Mouse (Mus musculus) kidney, adult 2 months (tissue): ENCODE results near the gene Duxbl3. TPM values are rescaled to one million over a fixed set of nuclear protein-coding genes. Genes with fewer than 3 reads are reported as not detected.
"Not testable (repeated sequence)": the region's sequence is repeated elsewhere in the genome, so short reads cannot be mapped to it uniquely, and the experiment has no call there.

ENCODE experiments used
- DNase-seq: peaks from one replicate; pipeline ENCODE4 v3.0.0; 2021
- H3K27ac ChIP-seq: fragments of 200-500 bp; 2 replicates; pipeline ENCODE4 v1.5.1; 2012; ENCODE audit warnings: low read depth, low read length, control low read depth, inconsistent platforms; ENCODE audit not compliant: insufficient read depth
- H3K27me3 ChIP-seq: fragments of 200-500 bp; replicated peaks from 2 replicates; pipeline ENCODE4 v1.6.1; 2012; ENCODE audit warnings: mild to moderate bottlenecking, moderate library complexity, low read length, inconsistent platforms; ENCODE audit not compliant: control insufficient read depth, insufficient read depth
- H3K36me3 ChIP-seq: fragments of 200-500 bp; 2 replicates; pipeline ENCODE4 v1.6.1; 2012; ENCODE audit warnings: mild to moderate bottlenecking, moderate library complexity, low read length, inconsistent platforms; ENCODE audit not compliant: control insufficient read depth, insufficient read depth
- H3K4me1 ChIP-seq: fragments of 200-500 bp; 2 replicates; pipeline ENCODE4 v1.6.1; 2011; ENCODE audit warnings: low read length; ENCODE audit not compliant: control insufficient read depth, insufficient read depth
- H3K4me3 ChIP-seq: fragments of 200-500 bp; 2 replicates; pipeline ENCODE4 v1.5.1; 2011; ENCODE audit warnings: mild to moderate bottlenecking, low read depth, low read length, control low read depth; ENCODE audit not compliant: insufficient read depth
- CTCF ChIP-seq: fragments of 200-500 bp; conservative IDR thresholded peaks from 2 replicates; pipeline ENCODE4 v1.5.1; 2011; ENCODE audit warnings: low read depth, mild to moderate bottlenecking, control low read depth, low read length, moderate library complexity, mixed read lengths; ENCODE audit not compliant: insufficient read depth, insufficient read length
- POLR2A ChIP-seq: fragments of 200-500 bp; IDR thresholded peaks from one replicate; pipeline ENCODE4 v1.6.1; 2011; ENCODE audit warnings: low read depth, low read length, control low read depth
- WGBS: fragments of 180-500 bp; shearing (Covaris S2); methylation state at CpG from one replicate; pipeline ENCODE4 v1.1.7; 2018; 5-methylcytosine and 5-hydroxymethylcytosine counted together
- polyA plus RNA-seq: library from polyadenylated mRNA; depleted of rRNA; stranded (reverse); fragments of >200 nt; gene quantifications from 2 replicates; pipeline ENCODE4 v1.2.3, GENCODE M21; 2012; rRNA removed

The Duxbl3 gene
- polyA plus RNA-seq, result 0.08 TPM in 1 of 2 replicates, not detected in the other

DNA sequence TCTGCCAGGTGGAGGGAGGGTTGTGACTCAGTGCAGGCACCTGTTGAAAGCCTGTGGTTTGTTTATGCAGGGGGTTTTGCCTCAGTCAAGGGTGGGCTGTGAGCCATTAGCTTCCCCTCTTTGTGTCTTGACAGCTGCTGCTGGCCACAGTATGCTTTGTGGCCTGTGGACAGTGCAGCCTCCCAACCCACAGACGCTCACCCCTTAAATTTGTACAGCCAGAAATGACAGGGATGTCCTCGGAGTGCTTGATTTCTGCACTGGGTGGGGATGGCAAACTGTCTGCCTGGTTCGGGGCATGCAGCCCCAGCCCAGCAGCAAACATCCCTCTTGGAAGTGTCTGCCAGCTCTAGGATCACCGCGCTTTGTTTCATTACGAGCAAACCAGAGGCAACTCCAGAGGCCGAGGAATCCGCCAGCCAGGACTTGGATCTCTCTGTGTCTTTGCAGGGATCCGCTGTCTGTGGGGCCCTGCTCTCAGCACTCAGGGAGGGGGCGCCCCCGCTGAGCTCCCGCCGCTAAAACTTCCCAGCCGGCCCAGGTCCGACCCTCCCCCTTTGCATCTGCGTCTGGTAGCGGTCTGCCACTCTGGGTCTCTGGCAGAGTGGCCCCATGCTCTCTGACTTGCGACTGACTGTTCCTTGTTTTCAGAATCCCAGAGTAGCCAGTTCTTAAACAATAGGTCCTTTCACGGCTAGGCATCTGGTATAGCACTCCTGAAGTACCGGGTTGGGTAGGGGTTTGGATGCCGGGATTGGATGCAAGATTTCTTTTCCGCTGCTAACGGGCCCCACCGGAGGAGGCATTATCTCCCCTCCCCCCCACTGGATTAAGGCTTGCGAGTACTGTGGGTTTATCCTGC, at the start of gene Duxbl3:
Gene Duxbl3 (plus strand): TSS at position 207 of the 862 bp plus-strand sequence.
- H3K27ac ChIP-seq, H3K36me3 ChIP-seq, H3K27me3 ChIP-seq, H3K4me1 ChIP-seq, H3K4me3 ChIP-seq, DNase-seq: not testable (repeated sequence)
- no CpG with 5 or more reads among the region's 25 CpGs for WGBS

DNA sequence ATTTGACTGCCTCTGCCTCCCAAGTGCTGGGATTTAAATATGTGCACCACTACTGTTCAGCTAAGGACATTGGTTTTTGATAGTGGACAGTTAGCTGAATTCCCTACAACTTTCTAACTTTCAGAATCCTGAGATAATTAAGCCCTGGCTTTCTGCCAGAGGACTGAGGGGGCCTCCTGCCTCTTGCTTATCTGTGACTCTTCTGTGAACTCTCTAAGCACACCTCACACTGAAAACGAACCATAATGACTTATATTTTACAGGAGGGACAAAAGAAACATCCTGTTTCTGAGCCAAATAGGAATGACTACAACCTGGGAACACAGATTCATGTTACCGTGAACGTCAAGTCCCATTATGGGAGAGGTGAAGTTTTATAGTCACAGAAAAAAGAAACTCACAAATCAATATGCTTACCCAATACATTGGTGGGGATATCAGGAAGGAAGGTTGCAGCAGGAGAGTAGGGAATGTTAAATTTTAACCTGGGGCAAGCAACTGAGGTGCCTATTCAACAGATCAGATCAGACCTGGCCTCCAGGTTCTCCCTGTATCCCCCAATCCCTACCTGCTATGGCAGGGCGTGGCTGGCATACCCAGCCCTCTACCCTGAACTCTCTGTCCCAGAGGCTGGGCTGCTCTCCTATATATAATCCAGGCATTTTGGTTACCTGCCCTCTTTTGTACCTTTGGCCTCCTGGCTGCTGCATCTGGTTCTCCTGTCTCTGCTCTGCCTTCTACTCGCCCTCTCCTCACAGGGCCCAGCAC, 41.3 kb upstream of the Duxbl3 start:
- not testable (repeated sequence) for DNase-seq, H3K4me3 ChIP-seq, H3K36me3 ChIP-seq, H3K27ac ChIP-seq, H3K4me1 ChIP-seq, H3K27me3 ChIP-seq
- no CpG with 5 or more reads among the region's 5 CpGs for WGBS

DNA sequence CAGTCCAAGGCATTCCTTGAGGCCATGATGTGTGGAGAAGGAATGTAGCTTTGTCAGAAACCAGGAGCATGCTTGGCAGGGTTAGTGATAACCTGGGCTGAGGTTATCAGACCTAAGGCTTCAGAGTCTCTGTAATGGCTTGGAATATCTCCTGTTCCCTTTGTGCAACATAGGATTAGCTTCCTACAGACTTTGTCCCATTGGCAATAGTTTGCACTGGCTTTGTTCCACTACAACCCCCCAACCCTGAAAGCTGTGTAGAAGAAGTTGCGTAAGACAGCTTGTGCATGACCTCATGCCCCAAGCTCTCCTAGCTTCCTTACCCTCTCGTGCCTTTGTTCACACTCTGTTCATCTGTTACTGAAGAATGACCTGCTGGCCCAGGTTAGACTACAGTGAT, 20.6 kb upstream of the Duxbl3 start:
- not testable (repeated sequence) for DNase-seq, H3K4me1 ChIP-seq, H3K4me3 ChIP-seq, H3K27ac ChIP-seq, H3K36me3 ChIP-seq, H3K27me3 ChIP-seq
- WGBS, result no CpG with 5 or more reads among the region's 2 CpGs

DNA sequence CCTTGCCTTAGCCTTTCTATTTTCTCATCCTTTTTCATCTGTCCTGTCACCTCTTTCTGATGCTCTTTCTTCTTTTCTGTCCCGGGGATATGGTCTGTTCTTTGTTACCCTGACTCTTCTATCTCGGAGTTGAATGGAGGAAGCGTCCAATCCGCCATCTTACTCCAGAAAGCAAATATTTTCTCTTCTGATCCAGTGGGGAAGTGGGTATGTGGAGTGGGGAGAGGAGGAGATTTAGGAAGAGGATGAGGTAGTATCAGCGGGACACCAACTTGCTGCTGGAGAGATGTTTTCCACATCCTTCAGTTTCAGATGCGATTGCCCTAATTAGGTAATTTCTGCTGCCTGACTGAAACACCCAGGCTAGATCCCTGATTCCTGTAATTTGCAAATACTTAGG, 967 bp downstream of the Duxbl3 start:
- not testable (repeated sequence) for H3K4me3 ChIP-seq, H3K4me1 ChIP-seq, H3K27ac ChIP-seq, H3K27me3 ChIP-seq, H3K36me3 ChIP-seq, DNase-seq
- WGBS, result no CpG with 5 or more reads among the region's 6 CpGs

DNA sequence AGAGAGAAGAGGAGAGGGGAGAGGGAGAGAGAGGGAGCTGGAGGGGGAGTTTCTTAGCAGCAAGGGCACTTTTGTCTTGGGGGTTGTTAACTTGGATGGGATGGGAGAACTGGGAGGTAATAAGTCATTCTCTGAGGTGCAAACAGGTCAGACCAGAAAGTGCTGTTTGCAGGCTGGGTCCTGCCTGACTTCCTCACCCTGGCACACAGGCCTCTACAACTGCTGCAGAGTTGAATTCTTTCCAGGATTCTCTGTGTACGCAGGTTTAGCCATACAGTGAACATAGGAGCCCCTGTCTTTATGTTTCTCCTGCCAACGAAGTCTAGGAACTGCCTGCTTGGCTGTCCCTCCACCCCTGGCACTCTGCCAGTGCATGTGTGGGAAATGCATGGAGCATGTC, 29.0 kb downstream of the Duxbl3 start:
- H3K4me1 ChIP-seq, H3K4me3 ChIP-seq, H3K36me3 ChIP-seq, H3K27me3 ChIP-seq, H3K27ac ChIP-seq, DNase-seq: not testable (repeated sequence)
- WGBS, result no CpG with 5 or more reads among the region's 2 CpGs

DNA sequence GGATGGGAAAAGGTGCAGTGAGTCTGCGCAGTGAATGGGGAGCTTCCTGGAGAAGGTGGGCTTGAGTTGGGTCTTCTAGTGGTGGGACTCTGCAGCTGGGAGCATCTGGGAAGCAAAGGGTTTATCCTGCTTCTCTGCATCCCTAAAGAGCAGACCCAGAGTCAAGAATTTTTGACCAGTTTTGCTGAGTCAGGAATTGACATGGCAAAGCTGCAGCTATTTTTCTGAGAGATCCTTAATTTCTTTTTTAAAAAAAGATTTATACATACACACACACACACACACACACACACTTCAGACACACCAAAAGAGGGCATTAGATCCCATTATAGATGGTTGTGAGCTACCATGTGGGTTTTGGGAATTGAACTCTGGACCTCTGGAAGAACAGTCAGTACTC, 36.1 kb downstream of the Duxbl3 start:
- Histone ChIP-seq H3K4me1 (no peaks in the 10 kb centered on the region), H3K27ac (no peak overlapping the region), H3K4me3 (no peak overlapping the region), H3K27me3 (no peaks in the 10 kb centered on the region), H3K36me3 (no peaks in the 10 kb centered on the region)
- DNase-seq, result no peak
- WGBS, result 92% methylated on average over 1 of the region's 1 CpGs
- TF ChIP-seq POLR2A (no peak), CTCF (no peak)

DNA sequence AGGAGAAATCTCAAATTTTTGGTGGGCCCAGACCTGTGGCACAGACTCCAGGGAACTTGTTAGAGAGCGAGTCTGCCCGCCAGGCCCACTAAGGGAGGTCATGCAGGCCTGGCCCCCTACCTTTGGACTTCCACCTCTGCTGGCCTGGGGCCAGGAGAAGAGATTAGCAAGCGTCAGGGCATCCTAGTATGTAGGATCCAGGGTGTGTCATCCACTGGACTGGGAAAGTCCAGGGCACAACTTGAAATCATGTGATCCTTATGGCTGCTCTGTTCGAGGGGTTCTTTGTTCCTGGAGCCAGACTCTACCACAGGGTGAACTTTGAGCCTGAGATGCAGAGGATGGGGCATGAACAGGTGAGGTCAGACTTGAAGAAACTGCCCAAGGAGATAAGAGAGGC, 39.3 kb downstream of the Duxbl3 start:
- DNase-seq, result peak; percentile 26
- TF ChIP-seq POLR2A (no peak), CTCF (no peak)
- H3K4me3 ChIP-seq, result no peak overlapping the region
- no peak overlapping the region for H3K27ac ChIP-seq
- WGBS, result 52% methylated on average over 4 of the region's 4 CpGs
- no peaks in the 10 kb centered on the region for H3K4me1 ChIP-seq
- H3K27me3 ChIP-seq, result no peaks in the 10 kb centered on the region
- no peaks in the 10 kb centered on the region for H3K36me3 ChIP-seq
